8 mouse cellular contexts compared by ENCODE assay signal in genomic region chr6:73153675-73154074, GRCm38 (mm10).
DNase-seq lines count a peak whose midpoint lies in the region; ATAC-seq lines count a peak whose summit lies in the region.

No protein-coding gene starts in this region.

- H3K9me3 ChIP-seq in midbrain, embryonic 11.5 days (ENCODE audit: control insufficient read depth, low read length): no peaks in the 10 kb centered on the region

- no peak overlapping the region for H3K9ac ChIP-seq in midbrain, embryonic 11.5 days (ENCODE audit: low read length)

- no peak overlapping the region for H3K4me2 ChIP-seq in midbrain, embryonic 11.5 days

- H3K27me3 ChIP-seq in midbrain, embryonic 11.5 days (ENCODE audit: control insufficient read depth, insufficient read depth, low read length): no peaks in the 10 kb centered on the region

- WGBS in midbrain, embryonic 11.5 days: 0% methylated on average over 1 of the region's 1 CpGs

- H3K36me3 ChIP-seq in midbrain, embryonic 11.5 days (ENCODE audit: control insufficient read depth, insufficient read depth, low read length): no peaks in the 10 kb centered on the region

- no peak overlapping the region for H3K4me3 ChIP-seq in midbrain, embryonic 11.5 days (ENCODE audit: low read depth, low read length)

- no peak overlapping the region for H3K27ac ChIP-seq in midbrain, embryonic 11.5 days (ENCODE audit: low read depth, low read length)

- no peaks in the 10 kb centered on the region for H3K4me1 ChIP-seq in midbrain, embryonic 11.5 days (ENCODE audit: control insufficient read depth, insufficient read depth, low read length)

- peak; percentile 85 for DNase-seq in R1 (ENCODE audit: low read depth, low spot score)
- DNase-seq in cerebellum, postnatal 10 days: peak; percentile 94 to 97
- peak; percentile 86 to 94 for DNase-seq in frontal cortex, postnatal 36 days (ENCODE audit: low spot score in 2 of 2)
- DNase-seq in induced T-regulatory cell, adult 2 months (ENCODE audit: low read depth): peak; percentile 83
- DNase-seq in left cerebral cortex, adult 8-10 months (ENCODE audit: low spot score in 2 of 2): peak; percentile 72 to 74
- peak; percentile 97 for DNase-seq in midbrain, embryonic 11.5 days (ENCODE audit: low spot score, missing footprints)
- peak; percentile 65 for DNase-seq in skeletal muscle tissue, adult 2 months (ENCODE audit: low read depth, low spot score)
- peak; percentile 66 for DNase-seq in yolk sac, embryonic 10.5 days (ENCODE audit: low spot score)

- ATAC-seq in midbrain, embryonic 11.5 days (ENCODE audit: low FRiP score): peak; percentile 81
